Mouse (Mus musculus): ENCODE data around the gene Sh3bp2. TPM values are rescaled to one million over a fixed set of nuclear protein-coding genes. Genes with fewer than 3 reads are reported as not detected.

Sh3bp2 gene
- polyA plus RNA-seq, 1 experiment, result 29.7 TPM

DNA sequence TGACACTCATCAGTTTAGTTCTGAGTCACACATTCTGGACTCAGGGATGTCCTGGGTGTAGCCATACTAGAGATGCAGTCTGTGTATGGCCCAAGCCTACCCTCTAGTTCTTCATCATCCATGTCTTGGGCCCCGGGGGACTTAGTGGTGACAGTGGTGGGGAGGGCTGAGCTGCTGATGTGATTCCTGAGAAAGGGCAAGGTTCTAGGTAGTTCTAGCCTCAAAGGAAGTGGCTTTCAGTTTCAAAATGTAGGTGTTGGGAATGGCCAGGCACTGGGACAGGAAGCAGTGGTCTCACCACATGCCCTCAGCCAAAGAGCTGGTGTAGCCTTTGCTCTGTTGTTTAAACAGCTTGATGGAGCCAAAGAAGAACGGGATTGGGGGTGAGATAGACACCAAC lies 13.5 kb downstream of the Sh3bp2 start:
- Histone ChIP-seq H3K27ac (ENCODE audit: control insufficient read depth, insufficient read depth, low read depth, low read length, poor library complexity) (peak overlapping the region; percentile 20; the same call in 1 of the 2 replicates), H3K4me3 (replicated peaks; ENCODE audit: control insufficient read depth, low read depth, low read length) (no peak overlapping the region), H3K4me1 (ENCODE audit: control insufficient read depth, insufficient read depth, low read length) (peaks cover 29% of the 10 kb centered on the region)
- no peak for TF ChIP-seq CTCF (IDR thresholded peaks at IDR 0.05; ENCODE audit: control insufficient read depth, insufficient read depth, low read length)
- TF ChIP-seq POLR2A (IDR thresholded peaks at IDR 0.05; ENCODE audit: borderline replicate concordance, control insufficient read depth, low read depth, low read length), result no peak
- 39% methylated on average over 2 of the region's 2 CpGs for WGBS

DNA sequence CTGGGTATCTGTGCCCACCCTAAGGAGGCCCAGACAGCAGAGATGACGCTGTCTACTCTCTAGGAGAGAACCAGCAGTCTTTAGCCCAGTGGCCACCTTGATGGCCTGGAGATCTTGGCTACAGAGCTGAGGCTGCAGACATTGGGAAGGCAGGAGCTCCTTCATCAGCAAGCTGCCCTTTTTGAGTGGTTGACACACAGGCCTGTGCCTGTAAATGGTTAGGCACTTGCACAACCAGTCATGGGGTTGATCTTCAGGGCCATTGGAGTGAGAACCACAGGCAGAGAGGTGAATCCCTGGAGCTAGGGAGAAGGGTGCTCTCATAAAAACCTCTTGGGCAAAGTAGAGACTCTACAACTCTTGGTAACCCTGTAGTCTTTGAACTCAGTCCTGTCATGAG lies 16.5 kb downstream of the Sh3bp2 start:
- 85% methylated on average over 1 of the region's 1 CpGs for WGBS
- TF ChIP-seq CTCF (IDR thresholded peaks at IDR 0.05; ENCODE audit: control insufficient read depth, insufficient read depth, low read length), result no peak
- no peak for TF ChIP-seq POLR2A (IDR thresholded peaks at IDR 0.05; ENCODE audit: borderline replicate concordance, control insufficient read depth, low read depth, low read length)
- Histone ChIP-seq H3K27ac (ENCODE audit: control insufficient read depth, insufficient read depth, low read depth, low read length, poor library complexity) (peak overlapping the region; percentile 56), H3K4me1 (ENCODE audit: control insufficient read depth, insufficient read depth, low read length) (peaks cover 17% of the 10 kb centered on the region), H3K4me3 (replicated peaks; ENCODE audit: control insufficient read depth, low read depth, low read length) (no peak overlapping the region)

DNA sequence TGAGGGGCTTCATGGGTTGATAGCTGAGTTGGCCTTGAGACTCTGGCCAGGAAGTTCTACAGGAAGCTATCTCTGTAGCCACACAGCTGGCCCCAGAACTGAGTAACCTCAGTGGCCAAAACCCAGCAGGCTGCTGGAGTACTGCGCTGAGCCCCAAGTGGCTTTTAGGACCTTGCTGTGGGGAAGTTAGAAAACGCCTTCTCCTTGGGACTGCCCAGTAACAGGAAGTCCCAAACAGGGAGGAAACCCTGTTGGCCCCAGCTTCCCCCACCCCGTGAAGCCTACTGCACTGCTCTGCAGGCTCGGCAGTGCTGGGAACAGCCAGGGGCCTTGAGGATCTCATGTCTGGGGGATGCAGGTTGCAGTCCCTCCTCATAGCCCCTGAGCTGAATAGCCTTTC lies 17.5 kb downstream of the Sh3bp2 start:
- Histone ChIP-seq H3K27ac (ENCODE audit: control insufficient read depth, insufficient read depth, low read depth, low read length, poor library complexity) (peak overlapping the region; percentile 56), H3K4me1 (ENCODE audit: control insufficient read depth, insufficient read depth, low read length) (peaks cover 15% of the 10 kb centered on the region), H3K4me3 (replicated peaks; ENCODE audit: control insufficient read depth, low read depth, low read length) (peak overlapping the region; percentile 89)
- no peak for TF ChIP-seq CTCF (IDR thresholded peaks at IDR 0.05; ENCODE audit: control insufficient read depth, insufficient read depth, low read length)
- peak; percentile 71; the same call in 1 of the 2 replicates for TF ChIP-seq POLR2A (IDR thresholded peaks at IDR 0.05; ENCODE audit: borderline replicate concordance, control insufficient read depth, low read depth, low read length)
- WGBS, result 3% methylated on average over 4 of the region's 4 CpGs

- TF ChIP-seq CTCF (IDR thresholded peaks at IDR 0.05; ENCODE audit: control insufficient read depth, insufficient read depth, low read length) (peak; percentile 71), POLR2A (IDR thresholded peaks at IDR 0.05; ENCODE audit: borderline replicate concordance, control insufficient read depth, low read depth, low read length) (no peak)
- no peak overlapping the region for H3K27ac ChIP-seq (ENCODE audit: control insufficient read depth, insufficient read depth, low read depth, low read length, poor library complexity)
- peaks cover 9% of the 10 kb centered on the region for H3K4me1 ChIP-seq (ENCODE audit: control insufficient read depth, insufficient read depth, low read length)
Measured at GRCm38 (mm10) chr5:34547410-34547809, 21.8 kb downstream of the Sh3bp2 start.

GRCm38 (mm10) chr5:34549135-34549482 lies 23.5 kb downstream of the Sh3bp2 start:
- Histone ChIP-seq H3K4me1 (ENCODE audit: control insufficient read depth, insufficient read depth, low read length) (peaks cover 7% of the 10 kb centered on the region), H3K27ac (ENCODE audit: control insufficient read depth, insufficient read depth, low read depth, low read length, poor library complexity) (no peak overlapping the region), H3K4me3 (replicated peaks; ENCODE audit: control insufficient read depth, low read depth, low read length) (peak overlapping the region; percentile 56)
- WGBS, result 36% methylated on average over 8 of the region's 8 CpGs
- TF ChIP-seq CTCF (IDR thresholded peaks at IDR 0.05; ENCODE audit: control insufficient read depth, insufficient read depth, low read length), result no peak

More at GRCm38 (mm10) chr5:34547410-34547809, 21.8 kb downstream of the Sh3bp2 start:
- H3K4me3 ChIP-seq (replicated peaks; ENCODE audit: control insufficient read depth, low read depth, low read length), result no peak overlapping the region

GRCm38 (mm10) chr5:34549483-34550221 lies 24.0 kb downstream of the Sh3bp2 start:
- Histone ChIP-seq H3K4me1 (ENCODE audit: control insufficient read depth, insufficient read depth, low read length) (peaks cover 5% of the 10 kb centered on the region), H3K27ac (ENCODE audit: control insufficient read depth, insufficient read depth, low read depth, low read length, poor library complexity) (peak overlapping the region; percentile 26; the same call in 1 of the 2 replicates), H3K4me3 (replicated peaks; ENCODE audit: control insufficient read depth, low read depth, low read length) (peak overlapping the region; percentile 56)
- TF ChIP-seq POLR2A (IDR thresholded peaks at IDR 0.05; ENCODE audit: borderline replicate concordance, control insufficient read depth, low read depth, low read length) (no peak), CTCF (IDR thresholded peaks at IDR 0.05; ENCODE audit: control insufficient read depth, insufficient read depth, low read length) (no peak)
- 3% methylated on average over 49 of the region's 49 CpGs for WGBS

- WGBS, result 18% methylated on average over 6 of the region's 6 CpGs
- H3K4me1 ChIP-seq (ENCODE audit: control insufficient read depth, insufficient read depth, low read length), result peaks cover 5% of the 10 kb centered on the region
Measured at GRCm38 (mm10) chr5:34550251-34550650, 24.6 kb downstream of the Sh3bp2 start.

DNA sequence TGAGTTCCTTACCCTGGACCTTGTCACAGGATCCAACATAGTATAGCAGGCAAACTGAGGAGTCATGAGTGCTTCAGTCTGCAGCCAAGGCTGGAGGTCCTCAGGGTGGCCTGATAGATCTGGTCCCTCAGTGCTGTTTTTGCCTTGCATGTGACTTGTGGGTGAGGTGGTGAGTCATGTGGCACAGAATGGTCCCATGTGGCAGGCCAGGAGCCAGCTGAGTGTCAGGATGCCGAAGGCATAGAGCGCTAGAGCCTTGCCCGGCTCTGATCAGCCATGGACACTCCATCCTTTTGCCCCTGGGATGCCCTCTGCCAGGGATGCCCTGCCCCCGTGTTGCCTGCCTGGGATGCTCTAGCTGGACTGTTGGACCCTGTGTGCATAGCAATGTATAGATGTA lies 26.2 kb downstream of the Sh3bp2 start:
- Histone ChIP-seq H3K27ac (ENCODE audit: control insufficient read depth, insufficient read depth, low read depth, low read length, poor library complexity) (no peak overlapping the region), H3K4me1 (ENCODE audit: control insufficient read depth, insufficient read depth, low read length) (peaks cover 5% of the 10 kb centered on the region), H3K4me3 (replicated peaks; ENCODE audit: control insufficient read depth, low read depth, low read length) (no peak overlapping the region)
- no peak for TF ChIP-seq POLR2A (IDR thresholded peaks at IDR 0.05; ENCODE audit: borderline replicate concordance, control insufficient read depth, low read depth, low read length)
- TF ChIP-seq CTCF (IDR thresholded peaks at IDR 0.05; ENCODE audit: control insufficient read depth, insufficient read depth, low read length), result no peak
- 92% methylated on average over 4 of the region's 4 CpGs for WGBS

More at GRCm38 (mm10) chr5:34550251-34550650, 24.6 kb downstream of the Sh3bp2 start:
- no peak for TF ChIP-seq POLR2A (IDR thresholded peaks at IDR 0.05; ENCODE audit: borderline replicate concordance, control insufficient read depth, low read depth, low read length)
- TF ChIP-seq CTCF (IDR thresholded peaks at IDR 0.05; ENCODE audit: control insufficient read depth, insufficient read depth, low read length), result no peak
- H3K4me3 ChIP-seq (replicated peaks; ENCODE audit: control insufficient read depth, low read depth, low read length), result peak overlapping the region; percentile 56
- H3K27ac ChIP-seq (ENCODE audit: control insufficient read depth, insufficient read depth, low read depth, low read length, poor library complexity), result no peak overlapping the region
